Mouse (Mus musculus) liver, embryonic 16.5 days (tissue): ENCODE results near the gene Klf3. TPM values are rescaled to one million over a fixed set of nuclear protein-coding genes. Genes with fewer than 3 reads are reported as not detected.

Experiments
- ATAC-seq: fragments of 200-750 bp; cut with Nextera tagmentation; 2 replicates; pipeline ENCODE4 v1.8.0; 2017; ENCODE audit warnings: low read depth, mild to moderate bottlenecking, moderate number of reproducible peaks, moderate library complexity
- H3K27ac ChIP-seq: fragments of 300-500 bp; sonication (generic); 2 replicates; pipeline ENCODE4 v1.5.1; 2014; ENCODE audit warnings: mild to moderate bottlenecking, low read length
- H3K27me3 ChIP-seq: fragments of 300-500 bp; sonication (generic); 2 replicates; pipeline ENCODE4 v1.6.1; 2014; ENCODE audit warnings: low read depth, low read length, mixed read lengths; ENCODE audit not compliant: control insufficient read depth, insufficient read depth
- H3K36me3 ChIP-seq: fragments of 300-500 bp; sonication (generic); 2 replicates; pipeline ENCODE4 v1.6.1; 2014; ENCODE audit warnings: mild to moderate bottlenecking; ENCODE audit not compliant: control insufficient read depth, insufficient read depth
- H3K4me1 ChIP-seq: fragments of 300-500 bp; sonication (generic); 2 replicates; pipeline ENCODE4 v1.6.1; 2014; ENCODE audit warnings: low read depth, low read length, mixed read lengths; ENCODE audit not compliant: control insufficient read depth
- H3K4me2 ChIP-seq: fragments of 300-500 bp; sonication (generic); 2 replicates; pipeline ENCODE4 v1.6.1; 2014; ENCODE audit warnings: low read depth, low read length, mixed read lengths
- H3K4me3 ChIP-seq: fragments of 300-500 bp; sonication (generic); 2 replicates; pipeline ENCODE4 v1.5.1; 2014; ENCODE audit warnings: low read depth, mild to moderate bottlenecking, low read length
- H3K9ac ChIP-seq: fragments of 300-500 bp; sonication (generic); 2 replicates; pipeline ENCODE4 v1.6.1; 2014; ENCODE audit warnings: low read depth, low read length
- H3K9me3 ChIP-seq: fragments of 300-500 bp; sonication (generic); replicated peaks from 2 replicates; pipeline ENCODE4 v1.6.1; 2016; ENCODE audit warnings: low read length; ENCODE audit not compliant: control insufficient read depth
- WGBS: fragments of 180-500 bp; shearing (Covaris S2); extraction: QIAGEN DNeasy Blood & Tissue Kit; methylation state at CpG from one replicate; pipeline ENCODE4 v1.1.7; 2014; ENCODE audit not compliant: insufficient replicate concordance; 5-methylcytosine and 5-hydroxymethylcytosine counted together
- polyA plus RNA-seq: library from polyadenylated mRNA; unstranded; fragments of >200 nt; fragmentation: Nextera tagmentation; extraction: Ambion mirVana; gene quantifications from 2 replicates; pipeline ENCODE4 v1.2.1, GENCODE M21; 2015

The Klf3 gene
- polyA plus RNA-seq, 1 experiment from 2014 or later, result 88.9 TPM

DNA sequence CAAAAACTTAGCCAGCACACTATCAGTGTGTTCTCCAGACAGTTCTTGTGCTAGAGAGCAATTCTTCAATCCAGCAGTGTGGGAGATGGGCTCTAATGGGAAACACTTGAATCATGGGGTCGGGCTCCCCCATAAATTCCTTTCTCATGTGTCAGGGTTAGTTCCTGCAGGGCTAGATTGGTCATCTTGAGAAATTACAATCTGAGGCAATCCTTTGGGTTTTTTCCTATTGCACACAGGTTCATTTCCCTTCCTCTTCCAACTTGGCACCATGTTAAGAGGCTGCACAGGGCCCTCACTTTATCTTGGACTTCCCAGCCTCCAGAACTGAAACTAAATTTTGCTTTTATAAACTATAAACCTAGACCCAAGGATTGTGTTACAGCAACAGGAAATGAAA lies 31.0 kb downstream of the Klf3 start:
- no peaks in the 10 kb centered on the region for H3K9me3 ChIP-seq
- H3K36me3 ChIP-seq, result peaks cover 32% of the 10 kb centered on the region
- no peak overlapping the region for H3K9ac ChIP-seq
- 58% methylated on average over 1 of the region's 1 CpGs for WGBS
- no peak overlapping the region for H3K4me3 ChIP-seq
- no peak overlapping the region for H3K4me2 ChIP-seq
- H3K4me1 ChIP-seq, result no peaks in the 10 kb centered on the region
- H3K27ac ChIP-seq, result no peak overlapping the region
- H3K27me3 ChIP-seq, result no peaks in the 10 kb centered on the region
- no peak for ATAC-seq

DNA sequence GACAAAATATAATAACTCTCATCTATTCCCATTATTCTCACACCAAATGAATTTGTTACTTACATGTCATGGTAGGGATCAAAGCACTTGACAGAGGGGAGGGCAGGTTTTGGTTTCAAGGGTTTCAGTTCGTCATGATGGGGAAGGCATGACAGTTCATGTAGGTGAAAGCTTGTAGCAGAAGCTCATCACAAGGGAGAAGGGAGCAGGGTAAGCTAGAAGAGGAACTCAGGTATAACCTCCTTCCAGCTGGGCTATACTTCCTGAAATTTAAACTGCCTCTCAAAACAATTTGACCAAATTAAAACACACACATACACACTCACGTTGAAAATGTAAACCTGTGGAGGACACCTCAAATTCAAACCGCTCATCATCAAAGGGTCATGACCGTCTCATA lies 32.1 kb downstream of the Klf3 start:
- Histone ChIP-seq H3K27me3 (no peaks in the 10 kb centered on the region), H3K4me2 (no peak overlapping the region), H3K27ac (no peak overlapping the region), H3K9me3 (no peaks in the 10 kb centered on the region), H3K36me3 (peaks cover 22% of the 10 kb centered on the region), H3K4me3 (no peak overlapping the region), H3K9ac (no peak overlapping the region), H3K4me1 (no peaks in the 10 kb centered on the region)
- ATAC-seq, result no peak
- 72% methylated on average over 4 of the region's 4 CpGs for WGBS

GRCm38 (mm10) chr5:64839016-64839599 lies 35.9 kb downstream of the Klf3 start:
- Histone ChIP-seq H3K9me3 (no peaks in the 10 kb centered on the region; the same call in 1 of the 2 replicates), H3K9ac (no peak overlapping the region), H3K4me3 (no peak overlapping the region), H3K27ac (no peak overlapping the region), H3K36me3 (no peaks in the 10 kb centered on the region), H3K4me1 (no peaks in the 10 kb centered on the region), H3K27me3 (no peaks in the 10 kb centered on the region), H3K4me2 (no peak overlapping the region)
- WGBS, result 53% methylated on average over 6 of the region's 6 CpGs
- no peak for ATAC-seq

DNA sequence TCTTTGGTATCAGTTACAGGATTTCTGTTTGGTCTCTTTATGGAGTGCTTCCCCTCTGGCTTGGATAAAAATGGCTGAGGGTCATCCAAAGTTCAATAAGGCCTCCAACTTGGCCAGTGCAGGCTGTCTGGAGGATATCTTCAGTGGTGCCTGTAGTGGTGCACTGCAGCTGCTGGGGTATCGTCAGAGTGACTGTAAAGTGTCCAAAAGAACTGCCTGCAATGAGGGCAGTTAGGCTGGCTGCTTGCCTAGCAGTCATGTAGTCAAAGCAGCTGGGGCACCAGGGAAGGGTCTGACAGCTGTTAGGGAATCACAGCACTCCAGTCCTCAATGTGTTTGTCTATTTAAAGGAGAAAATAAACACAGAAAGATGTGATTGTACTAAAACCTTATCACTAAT lies 36.9 kb downstream of the Klf3 start:
- H3K27me3 ChIP-seq, result no peaks in the 10 kb centered on the region
- no peak overlapping the region for H3K9ac ChIP-seq
- no peak overlapping the region for H3K27ac ChIP-seq
- no peaks in the 10 kb centered on the region for H3K36me3 ChIP-seq
- 68% methylated on average over 1 of the region's 1 CpGs for WGBS
- ATAC-seq, result no peak
- no peaks in the 10 kb centered on the region; the same call in 1 of the 2 replicates for H3K9me3 ChIP-seq
- H3K4me1 ChIP-seq, result no peaks in the 10 kb centered on the region
- no peak overlapping the region for H3K4me2 ChIP-seq
- no peak overlapping the region for H3K4me3 ChIP-seq

- WGBS, result 54% methylated on average over 3 of the region's 3 CpGs
- ATAC-seq, result no peak
- H3K27me3 ChIP-seq, result no peaks in the 10 kb centered on the region
- H3K27ac ChIP-seq, result no peak overlapping the region
- H3K9ac ChIP-seq, result no peak overlapping the region
- no peaks in the 10 kb centered on the region for H3K36me3 ChIP-seq
- H3K4me1 ChIP-seq, result no peaks in the 10 kb centered on the region; the same call in 1 of the 2 replicates
- no peak overlapping the region for H3K4me3 ChIP-seq
- no peaks in the 10 kb centered on the region; the same call in 1 of the 2 replicates for H3K9me3 ChIP-seq
- no peak overlapping the region for H3K4me2 ChIP-seq
Measured at GRCm38 (mm10) chr5:64844622-64845021, 41.4 kb downstream of the Klf3 start.

DNA sequence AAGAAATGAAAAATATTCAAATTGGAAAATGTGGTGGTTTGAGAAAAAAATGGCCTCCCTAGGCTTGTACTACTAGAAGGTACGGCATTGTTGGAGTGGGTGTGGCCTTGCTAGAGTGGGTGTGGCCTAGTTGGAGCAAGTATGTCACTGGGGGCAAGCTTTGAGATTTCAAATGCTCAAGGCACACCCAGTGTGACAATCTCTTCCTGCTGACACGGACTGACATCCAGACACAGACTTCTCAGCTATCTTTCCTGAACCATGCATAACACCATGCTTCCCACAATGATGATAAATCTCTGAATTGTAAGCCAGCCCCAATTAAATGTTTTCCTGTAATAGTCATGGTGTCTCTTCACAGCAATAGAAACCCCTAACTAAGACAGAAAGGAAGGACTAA lies 44.1 kb downstream of the Klf3 start:
- Histone ChIP-seq H3K36me3 (no peaks in the 10 kb centered on the region), H3K4me3 (no peak overlapping the region), H3K4me2 (no peak overlapping the region), H3K9me3 (no peaks in the 10 kb centered on the region; the same call in 1 of the 2 replicates), H3K27ac (no peak overlapping the region), H3K27me3 (no peaks in the 10 kb centered on the region), H3K4me1 (no peaks in the 10 kb centered on the region; the same call in 1 of the 2 replicates), H3K9ac (no peak overlapping the region)
- 24% methylated on average over 2 of the region's 2 CpGs for WGBS
- no peak for ATAC-seq

DNA sequence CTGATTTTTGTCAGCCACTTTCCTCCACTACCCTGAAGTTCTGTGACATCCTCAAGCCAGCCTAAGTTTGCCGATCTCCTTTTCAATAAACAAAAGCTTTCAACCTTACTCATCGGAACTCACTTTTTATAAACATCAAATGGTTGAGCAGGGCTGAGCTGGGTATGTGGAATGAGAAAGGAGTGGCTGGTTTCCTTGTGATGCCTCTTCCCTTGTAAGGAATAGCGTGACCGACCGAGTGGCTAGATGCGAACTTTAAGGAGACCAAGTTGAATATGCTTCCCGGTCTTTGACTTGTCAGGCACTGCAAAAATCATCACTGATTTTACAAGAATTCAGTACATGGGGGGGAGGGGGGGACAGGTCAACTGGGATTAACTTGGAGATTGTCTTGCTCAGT lies 46.7 kb downstream of the Klf3 start:
- no peaks in the 10 kb centered on the region for H3K9me3 ChIP-seq
- no peak for ATAC-seq
- no peak overlapping the region for H3K4me2 ChIP-seq
- H3K36me3 ChIP-seq, result no peaks in the 10 kb centered on the region
- H3K4me3 ChIP-seq, result no peak overlapping the region
- H3K27ac ChIP-seq, result no peak overlapping the region
- 87% methylated on average over 7 of the region's 7 CpGs for WGBS
- H3K9ac ChIP-seq, result no peak overlapping the region
- H3K4me1 ChIP-seq, result no peaks in the 10 kb centered on the region; the same call in 1 of the 2 replicates
- no peaks in the 10 kb centered on the region for H3K27me3 ChIP-seq

GRCm38 (mm10) chr5:64852656-64853398 lies 49.6 kb downstream of the Klf3 start:
- H3K36me3 ChIP-seq, result no peaks in the 10 kb centered on the region
- no peak overlapping the region for H3K4me2 ChIP-seq
- ATAC-seq, result no peak
- H3K4me3 ChIP-seq, result no peak overlapping the region
- H3K9me3 ChIP-seq, result no peaks in the 10 kb centered on the region
- WGBS, result 48% methylated on average over 5 of the region's 5 CpGs
- H3K9ac ChIP-seq, result no peak overlapping the region
- no peaks in the 10 kb centered on the region for H3K4me1 ChIP-seq
- no peaks in the 10 kb centered on the region for H3K27me3 ChIP-seq
- no peak overlapping the region for H3K27ac ChIP-seq

GRCm38 (mm10) chr5:64853421-64853820 lies 50.2 kb downstream of the Klf3 start:
- H3K4me2 ChIP-seq, result no peak overlapping the region
- H3K36me3 ChIP-seq, result no peaks in the 10 kb centered on the region
- H3K4me1 ChIP-seq, result no peaks in the 10 kb centered on the region
- no peaks in the 10 kb centered on the region for H3K9me3 ChIP-seq
- WGBS, result 75% methylated on average over 5 of the region's 5 CpGs
- no peak overlapping the region for H3K9ac ChIP-seq
- ATAC-seq, result no peak
- no peak overlapping the region for H3K4me3 ChIP-seq
- no peak overlapping the region for H3K27ac ChIP-seq
- H3K27me3 ChIP-seq, result no peaks in the 10 kb centered on the region
